Mouse (Mus musculus): Measurements from ENCODE around the gene Pnck.

DNA sequence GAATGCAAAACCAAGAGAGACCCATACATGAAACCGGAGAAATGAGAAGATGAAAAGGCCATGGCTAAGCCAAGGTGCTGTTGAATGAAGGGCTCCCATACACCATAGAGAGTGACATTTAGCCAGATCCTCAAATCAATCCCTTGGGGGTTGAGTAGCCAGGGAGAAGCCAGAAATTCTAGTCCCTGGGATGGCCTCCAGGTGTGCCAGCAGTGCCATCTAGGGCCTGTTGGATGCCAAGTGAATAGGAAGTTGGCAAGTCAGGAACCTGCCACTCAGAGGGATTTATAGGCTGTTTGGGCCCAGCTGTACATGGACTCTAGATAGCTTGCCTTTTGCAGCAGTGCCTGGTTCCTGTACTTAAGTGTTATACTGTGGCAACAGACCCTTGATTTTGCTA is 44.0 kb downstream of the Pnck start:
- TF ChIP-seq EP300 (IDR thresholded peaks at IDR 0.05; ENCODE audit: low read depth): no peak
- TF ChIP-seq CTCF (IDR thresholded peaks at IDR 0.05; ENCODE audit: low read depth): no peak

All from liver, embryonic 14.5 days (tissue).